Mouse (Mus musculus) lung, postnatal 0 days (tissue): ENCODE measurements around the gene Otof.

ENCODE experiments used
- CTCF ChIP-seq: IDR thresholded peaks from 2 replicates; pipeline ENCODE4 v1.5.1; 2016; ENCODE audit warnings: antibody characterized with exemption, mild to moderate bottlenecking
- EP300 ChIP-seq: IDR thresholded peaks from 2 replicates; pipeline ENCODE4 v1.6.1; 2016; ENCODE audit warnings: antibody characterized with exemption, mild to moderate bottlenecking, control low read depth

GRCm38 (mm10) chr5:30343107-30343506 is 118.6 kb downstream of the Otof start:
- TF ChIP-seq CTCF = peak; percentile 94
- no peak for TF ChIP-seq EP300
